Mouse (Mus musculus): Measurements from ENCODE around the gene 1700021F07Rik.

The 1700021F07Rik gene

DNA sequence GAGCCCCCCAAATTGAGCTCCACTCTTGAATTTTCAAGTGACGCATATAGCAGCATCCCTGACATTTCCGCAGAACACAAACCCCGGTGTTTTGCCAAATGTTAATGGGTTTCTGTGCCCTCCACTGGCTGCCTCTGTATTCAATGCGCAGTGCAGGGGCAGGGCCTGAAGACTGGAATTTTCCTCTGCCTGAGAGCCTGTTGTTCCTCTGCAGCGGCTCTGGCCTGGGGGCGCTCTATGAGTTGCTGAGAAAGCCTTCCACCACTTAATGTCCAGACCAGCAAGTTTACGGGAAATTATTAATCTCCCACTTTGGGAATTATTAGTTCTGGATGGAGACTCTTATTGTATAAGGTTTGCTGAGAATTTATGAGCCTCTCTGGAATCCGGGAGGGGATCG, 41.8 kb downstream of the 1700021F07Rik start:
- no peak for DNase-seq
